Mouse (Mus musculus) CH12.LX (cell line): ENCODE measurements around the gene Mymk. TPM values are rescaled to one million over a fixed set of nuclear protein-coding genes. Genes with fewer than 3 reads are reported as not detected.

Source experiments
- DNase-seq: peaks from one replicate; pipeline ENCODE4 v3.0.0-alpha.2; 2013; ENCODE audit errors: extremely low read depth
- H3K27ac ChIP-seq: 2 replicates; pipeline ENCODE4 v1.5.1; 2012; ENCODE audit warnings: low read depth, mild to moderate bottlenecking, control low read depth, moderate library complexity; ENCODE audit not compliant: insufficient read depth
- H3K27me3 ChIP-seq: replicated peaks from 2 replicates; pipeline ENCODE3; 2012; ENCODE audit warnings: inconsistent platforms
- H3K36me3 ChIP-seq, 2 experiments: replicated peaks in 1 of 2; 2 replicates each; pipeline versions ENCODE3 to v1.6.1; 2012; ENCODE audit warnings: inconsistent platforms in 1 of 2, low read length in 1 of 2, mild to moderate bottlenecking in 1 of 2, mixed read lengths in 1 of 2, moderate library complexity in 1 of 2; ENCODE audit not compliant: control insufficient read depth in 1 of 2, insufficient read depth in 1 of 2
- H3K4me1 ChIP-seq, 2 experiments: 2 replicates each; pipeline ENCODE4 v1.6.1; 2012; ENCODE audit warnings: inconsistent platforms in 1 of 2, moderate library complexity in 1 of 2; ENCODE audit not compliant: insufficient read depth in 2 of 2, control insufficient read depth in 1 of 2
- H3K4me2 ChIP-seq: 2 replicates; pipeline ENCODE4 v1.6.1; 2012; ENCODE audit warnings: low read depth, mild to moderate bottlenecking, control low read depth; ENCODE audit not compliant: poor library complexity, insufficient read depth, severe bottlenecking
- H3K4me3 ChIP-seq, 3 experiments: fragments of 150-350 bp in 1 of 3; sonication (generic) in 1 of 3; replicated peaks in 1 of 3; 2 replicates each; pipeline versions ENCODE3 to v1.5.1; 2011 to 2012; ENCODE audit warnings: low read depth in 2 of 3, low read length in 2 of 3, mild to moderate bottlenecking in 2 of 3, moderate library complexity in 2 of 3, control low read depth in 1 of 3, improper control_type of control experiment in 1 of 3, inconsistent platforms in 1 of 3, mixed read lengths in 1 of 3; ENCODE audit not compliant: poor library complexity in 1 of 3
- H3K79me2 ChIP-seq: replicated peaks from 2 replicates; pipeline ENCODE4 v1.6.1; 2012; ENCODE audit warnings: mild to moderate bottlenecking, moderate library complexity; ENCODE audit not compliant: control insufficient read depth, poor library complexity, insufficient read depth, severe bottlenecking; ENCODE audit errors: extremely low read depth
- H3K9ac ChIP-seq: 2 replicates; pipeline ENCODE4 v1.6.1; 2012; ENCODE audit warnings: low read depth, mild to moderate bottlenecking, control low read depth, moderate library complexity; ENCODE audit not compliant: insufficient read depth
- H3K9me3 ChIP-seq: replicated peaks from 2 replicates; pipeline ENCODE3; 2012; ENCODE audit warnings: low read length, inconsistent platforms, mixed read lengths
- BHLHE40 ChIP-seq: IDR thresholded peaks from 2 replicates; pipeline ENCODE4 v1.6.1; 2011; ENCODE audit warnings: mild to moderate bottlenecking, low read depth, low read length, improper control_type of control experiment
- CTCF ChIP-seq, 2 experiments: IDR thresholded peaks in 1 of 2; conservative IDR thresholded peaks in 1 of 2; 2 replicates each; pipeline ENCODE4 v1.5.1; 2011 to 2012; ENCODE audit warnings: low read depth in 2 of 2, low read length in 2 of 2, improper control_type of control experiment in 1 of 2, inconsistent platforms in 1 of 2, mild to moderate bottlenecking in 1 of 2, moderate library complexity in 1 of 2
- ELF1 ChIP-seq: IDR thresholded peaks from 2 replicates; pipeline ENCODE4 v1.6.1; 2014; ENCODE audit warnings: low read depth, mild to moderate bottlenecking, inconsistent platforms, low read length, improper control_type of control experiment
- EP300 ChIP-seq: IDR thresholded peaks from 2 replicates; pipeline ENCODE4 v1.6.1; 2011; ENCODE audit warnings: low read length, improper control_type of control experiment
- IRF4 ChIP-seq: IDR thresholded peaks from 2 replicates; pipeline ENCODE4 v1.6.1; 2014; ENCODE audit warnings: low read depth, mild to moderate bottlenecking, inconsistent platforms, low read length, improper control_type of control experiment
- JUND ChIP-seq: conservative IDR thresholded peaks from 2 replicates; pipeline ENCODE4 v1.6.1; 2011; ENCODE audit warnings: low read depth, low read length, improper control_type of control experiment
- KAT2A ChIP-seq: IDR thresholded peaks from 2 replicates; pipeline ENCODE4 v1.6.1; 2012; ENCODE audit warnings: low read length, improper control_type of control experiment, inconsistent platforms; ENCODE audit not compliant: insufficient replicate concordance
- MAX ChIP-seq: IDR thresholded peaks from 2 replicates; pipeline ENCODE4 v1.6.1; 2011; ENCODE audit warnings: low read length, improper control_type of control experiment
- NRF1 ChIP-seq: IDR thresholded peaks from 2 replicates; pipeline ENCODE4 v1.6.1; 2014; ENCODE audit warnings: low read depth, mild to moderate bottlenecking, inconsistent platforms, low read length, improper control_type of control experiment, moderate library complexity
- POLR2AphosphoS2 ChIP-seq: IDR thresholded peaks from 2 replicates; pipeline ENCODE4 v1.6.1; 2011; ENCODE audit warnings: low read depth, low read length, improper control_type of control experiment
- RAD21 ChIP-seq: IDR thresholded peaks from 2 replicates; pipeline ENCODE4 v1.6.1; 2011; ENCODE audit warnings: low read depth, mild to moderate bottlenecking, low read length, improper control_type of control experiment, moderate library complexity
- RCOR1 ChIP-seq: conservative IDR thresholded peaks from 2 replicates; pipeline ENCODE4 v1.6.1; 2012; ENCODE audit warnings: low read depth, mild to moderate bottlenecking, inconsistent platforms, low read length, improper control_type of control experiment
- SIN3A ChIP-seq: IDR thresholded peaks from 2 replicates; pipeline ENCODE4 v1.6.1; 2012; ENCODE audit warnings: low read length, improper control_type of control experiment, inconsistent platforms
- SMC3 ChIP-seq: IDR thresholded peaks from 2 replicates; pipeline ENCODE4 v1.6.1; 2011; ENCODE audit warnings: low read depth, low read length, improper control_type of control experiment
- UBTF ChIP-seq: IDR thresholded peaks from 2 replicates; pipeline ENCODE4 v1.6.1; 2012; ENCODE audit warnings: low read depth, mild to moderate bottlenecking, inconsistent platforms, low read length, improper control_type of control experiment, moderate library complexity
- USF2 ChIP-seq: conservative IDR thresholded peaks from 2 replicates; pipeline ENCODE4 v1.6.1; 2011; ENCODE audit warnings: low read depth, low read length, improper control_type of control experiment
- ZC3H11A ChIP-seq: IDR thresholded peaks from 2 replicates; pipeline ENCODE4 v1.6.1; 2012; ENCODE audit warnings: low read depth, mild to moderate bottlenecking, inconsistent platforms, low read length, improper control_type of control experiment
- dilution Hi-C: fragments of 300-500 bp; cut with MboI; formaldehyde crosslinking; loops from 2 replicates; pipeline ENCODE4 v1.14.3; 2020; ENCODE audit warnings: low sequenced_read_pairs; ENCODE audit not compliant: extremely low pct_unique_long_range_greater_than_20kb, extremely low pct_ligation_motif_present
- in situ Hi-C: fragments of 300-500 bp; cut with MboI; formaldehyde crosslinking; loops from 3 replicates; pipeline ENCODE4 v1.14.3; 2019; ENCODE audit warnings: low sequenced_read_pairs, low pct_ligation_motif_present, low pct_unique_long_range_greater_than_20kb, mixed read lengths
- polyA plus RNA-seq: library from polyadenylated mRNA; unstranded; fragments of >175 nt; gene quantifications from 2 replicates; pipeline ENCODE4 v1.2.1, GENCODE M21; 2012; ENCODE audit warnings: low read depth; ENCODE audit not compliant: insufficient read length
- total RNA-seq, 2 experiments: library from RNA; depleted of rRNA; stranded (reverse); fragments of 300-350 nt in 1 of 2; fragments of >200 nt in 1 of 2; gene quantifications; 2 replicates each; pipeline ENCODE4 v1.2.3; 2012 to 2014

Mymk gene
- total and polyA plus RNA-seq, 3 experiments = not detected

DNA sequence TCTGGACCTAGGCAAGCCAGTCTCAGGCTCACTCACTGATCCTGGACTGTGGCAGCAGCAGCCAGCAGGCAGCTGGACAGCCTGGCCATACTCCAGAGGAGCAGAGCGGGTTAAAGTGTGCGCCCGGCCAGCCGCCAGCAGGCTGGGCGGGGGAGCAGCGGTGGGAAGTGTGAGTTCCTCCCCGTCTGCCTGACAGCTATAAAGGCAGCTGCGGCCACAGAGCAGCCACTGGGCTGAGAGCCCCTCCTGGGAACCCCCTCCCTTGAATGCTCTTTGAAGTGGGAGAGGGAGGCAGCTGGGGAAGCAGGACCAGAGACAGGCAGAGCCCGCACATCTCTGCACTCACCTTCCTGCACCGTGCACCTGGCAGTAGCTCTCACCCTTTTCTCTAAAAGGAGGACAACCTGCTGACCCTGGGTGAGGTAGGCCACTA, 7.2 kb upstream of the Mymk start, which contains the start of gene Adamtsl2:
TSS of gene Adamtsl2 (plus strand) at position 228 of the 433 bp plus-strand sequence.
- dilution Hi-C loops = no loop called here
- H3K9ac ChIP-seq = no peak within 1 kb of the TSS
- no peaks in the 10 kb centered on the region for H3K9me3 ChIP-seq
- no peak within 1 kb of the TSS for H3K4me2 ChIP-seq
- peaks cover 37% of the 10 kb centered on the region for H3K27me3 ChIP-seq
- TF ChIP-seq USF2 (no peak), RAD21 (no peak), ELF1 (no peak), NRF1 (no peak), BHLHE40 (no peak), IRF4 (no peak), ZC3H11A (no peak), KAT2A (no peak), SMC3 (no peak), CTCF (conservative IDR thresholded peaks at IDR 0.05 in 1 of 2, IDR thresholded peaks at IDR 0.05 in 1 of 2; ENCODE audit: low read depth in 2 of 2, low read length in 2 of 2) (no peak), UBTF (no peak), EP300 (no peak), MAX (no peak)
- TF ChIP-seq, all 38 proteins: peak for 0
- DNase-seq = no peak
- in situ Hi-C loops = loop anchor here (5.0 to 25.0 kb wide), 2 partner anchors 153 to 358 kb away; partner anchors contain the start of genes Brd3os and Vav2
- Histone ChIP-seq H3K36me3 (no peaks in the 10 kb centered on the region), H3K79me2 (no peaks in the 10 kb centered on the region), H3K4me3 (no peak within 1 kb of the TSS), H3K27ac (no peak within 1 kb of the TSS), H3K4me1 (peaks cover 0 to 27% of the 10 kb centered on the region in 2 experiments; a peak in 3 of 4 replicates)

DNA sequence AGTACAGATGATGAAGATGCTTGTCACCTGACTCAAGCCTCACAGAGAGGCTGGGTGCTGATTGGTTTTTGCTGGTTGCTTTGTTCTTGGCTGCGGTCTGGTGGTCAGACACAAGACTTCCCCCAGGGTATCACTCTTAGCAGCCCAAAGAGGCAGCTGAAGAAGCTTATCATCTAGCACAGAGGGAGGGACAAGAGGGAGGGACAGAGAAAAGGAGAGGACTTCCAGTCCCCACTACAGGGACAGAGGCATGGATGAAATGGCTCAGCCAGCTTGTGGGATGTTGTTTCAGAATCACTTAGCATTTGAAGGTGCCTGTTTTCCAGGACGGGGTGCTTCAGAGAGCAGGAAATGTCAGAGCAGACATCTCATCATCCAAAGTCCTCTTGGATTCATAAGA, 6.3 kb upstream of the Mymk start:
- no peaks in the 10 kb centered on the region for H3K9me3 ChIP-seq
- peak; percentile 9 for DNase-seq
- H3K79me2 ChIP-seq = no peaks in the 10 kb centered on the region
- H3K4me1 ChIP-seq = peaks cover 0 to 27% of the 10 kb centered on the region in 2 experiments; a peak in 3 of 4 replicates
- no peak overlapping the region for H3K4me2 ChIP-seq
- no peaks in the 10 kb centered on the region for H3K36me3 ChIP-seq
- H3K27ac ChIP-seq = no peak overlapping the region
- H3K4me3 ChIP-seq = no peak overlapping the region
- in situ Hi-C loops = loop anchor here (5.0 to 25.0 kb wide), 2 partner anchors 154 to 359 kb away; partner anchors contain the start of genes Brd3os and Vav2
- no peak for TF ChIP-seq POLR2AphosphoS2
- TF ChIP-seq SIN3A = no peak
- TF ChIP-seq RCOR1 = no peak
- no peak for TF ChIP-seq ZC3H11A
- no peak for TF ChIP-seq JUND
- TF ChIP-seq BHLHE40 = no peak
- dilution Hi-C loops = no loop called here
- H3K27me3 ChIP-seq = peaks cover 34% of the 10 kb centered on the region
- H3K9ac ChIP-seq = no peak overlapping the region
